Comparison of ENCODE assay signal across 13 mouse cellular contexts in the genomic region with DNA sequence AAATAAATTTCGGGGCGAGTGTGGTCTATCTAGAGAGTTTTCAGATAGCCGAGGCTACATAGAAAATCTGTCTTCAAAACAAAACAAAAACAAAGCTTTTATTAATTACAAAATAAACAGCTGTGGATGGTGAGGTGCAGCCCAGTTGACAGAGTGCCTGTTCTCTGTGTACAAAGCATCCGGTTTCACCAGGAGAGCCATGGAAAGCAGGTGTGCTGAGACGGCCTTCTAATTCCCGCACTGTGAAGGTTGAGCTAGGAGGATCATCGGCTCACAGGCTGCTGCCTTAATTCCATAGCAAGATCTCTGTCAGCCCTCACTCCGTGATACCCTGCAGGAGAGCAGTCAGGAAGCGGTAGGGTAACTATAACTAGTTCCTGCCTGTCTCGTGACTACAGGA.
"Had no signal": no experiment of that assay in that cellular context is flagged by ENCODE, and none has a peak within 500 bp of the region (broad histone marks: within the 10 kb centered on the region; RNA-seq: fewer than 3 reads in every experiment).

No protein-coding gene starts in this region.

- H3K9me3 ChIP-seq: limb, embryonic 12.5 days; liver, embryonic 13.5 days; lung, embryonic 15.5 days had no signal

- H3K27me3 ChIP-seq: limb, embryonic 12.5 days; liver, embryonic 13.5 days; lung, embryonic 15.5 days had no signal

- H3K27ac ChIP-seq: layer of hippocampus, adult 2 months; limb, embryonic 12.5 days; liver, embryonic 13.5 days; lung, embryonic 15.5 days had no signal

- H3K4me1 ChIP-seq: limb, embryonic 12.5 days; liver, embryonic 13.5 days; lung, embryonic 15.5 days had no signal

- H3K9ac ChIP-seq: limb, embryonic 12.5 days; liver, embryonic 13.5 days; liver, postnatal 0 days; lung, embryonic 15.5 days had no signal

- H3K4me2 ChIP-seq: limb, embryonic 12.5 days; liver, embryonic 13.5 days; lung, embryonic 15.5 days had no signal

- DNase-seq: kidney, adult 18-20 months; kidney, postnatal 10 days; kidney, postnatal 4 days; liver; liver, embryonic 13.5 days; liver, postnatal 0 days; lung, postnatal 14 days; right cerebral cortex, postnatal 4 days; thymus, adult 2 months; thymus, postnatal 25 days had no signal

- ATAC-seq: liver, postnatal 0 days had no signal

- H3K4me3 ChIP-seq: layer of hippocampus, adult 2 months; limb, embryonic 12.5 days; liver, embryonic 13.5 days; lung, embryonic 15.5 days had no signal
